Mouse (Mus musculus) olfactory bulb, adult 2 months (tissue): ENCODE data around the gene Rap1gds1.

Experiments used
- CTCF ChIP-seq: fragments of 200-500 bp; IDR thresholded peaks from 2 replicates; pipeline ENCODE4 v1.5.1; 2012; ENCODE audit warnings: low read depth, mild to moderate bottlenecking, low read length, moderate library complexity; ENCODE audit not compliant: insufficient read depth
- POLR2A ChIP-seq: fragments of 200-500 bp; IDR thresholded peaks from 2 replicates; pipeline ENCODE4 v1.6.1; 2012; ENCODE audit warnings: mild to moderate bottlenecking, low read depth, low read length, moderate library complexity; ENCODE audit not compliant: insufficient read depth

DNA sequence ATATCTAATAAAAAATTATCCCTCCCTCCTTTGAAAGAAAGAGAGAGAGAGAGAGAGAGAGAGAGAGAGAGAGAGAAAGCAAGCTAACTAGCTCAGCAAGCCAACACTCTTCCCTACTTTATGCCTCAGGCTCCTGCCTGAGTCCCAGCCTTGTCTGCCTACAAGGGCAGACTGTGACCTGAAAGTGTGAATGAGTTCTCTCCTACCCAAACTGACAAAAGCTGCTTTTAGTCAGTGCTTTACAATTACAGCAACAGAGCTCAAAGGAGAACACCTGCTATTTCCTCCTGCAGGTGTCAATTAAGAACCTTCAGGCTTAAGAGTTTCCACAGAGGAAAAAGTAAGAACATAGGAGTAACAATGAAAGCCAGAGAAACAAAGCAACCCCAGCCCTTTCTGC lies 69.3 kb downstream of the Rap1gds1 start:
- TF ChIP-seq CTCF (no peak), POLR2A (no peak)
